Mouse (Mus musculus) right cerebral cortex, adult 18-20 months (tissue): ENCODE results near the gene Arhgef1.

Experiments
- DNase-seq: peaks from one replicate; pipeline ENCODE4 v3.0.0; 2022; ENCODE audit warnings: mixed read lengths

The Arhgef1 gene

DNA sequence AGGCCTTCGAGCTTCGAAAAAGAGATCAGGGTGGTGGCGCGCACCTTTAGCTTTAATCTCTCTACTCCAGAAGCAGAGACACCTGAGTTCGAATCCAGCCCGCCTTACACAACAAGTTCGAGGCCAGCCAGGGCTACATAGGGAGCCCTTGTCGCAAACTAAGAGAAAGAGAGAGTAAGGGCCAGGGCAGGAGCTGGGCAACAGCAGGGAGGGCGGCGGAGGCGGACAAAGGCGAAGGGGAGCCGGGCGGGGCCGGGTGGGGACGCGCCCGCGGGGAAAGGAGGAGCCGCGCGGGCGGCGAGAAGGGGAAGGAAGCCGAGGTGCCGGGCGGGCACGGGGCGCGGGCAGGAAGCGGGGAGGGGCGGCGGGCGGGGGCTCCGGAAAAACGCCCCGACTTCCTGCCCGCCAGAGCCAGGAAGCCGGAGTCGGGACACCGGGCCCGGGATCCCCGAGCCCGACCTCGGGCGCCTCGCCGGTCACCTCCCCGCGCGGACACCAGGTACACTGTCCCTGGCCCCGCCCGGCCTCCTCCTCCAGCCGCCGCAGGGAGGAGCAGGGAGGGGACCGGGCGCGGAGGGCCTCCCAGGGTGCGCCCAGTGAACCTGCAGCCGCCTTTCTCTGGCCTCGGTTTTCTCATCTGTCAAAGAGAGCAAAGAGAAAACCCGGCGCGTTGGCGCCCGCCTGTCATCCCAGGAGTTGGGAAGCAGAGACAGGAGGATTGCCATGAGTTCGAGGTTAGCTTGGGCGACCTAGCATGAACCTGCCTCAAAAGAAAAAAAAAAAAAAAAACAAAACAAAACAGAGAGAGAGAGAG lies at the start of gene Arhgef1:
Arhgef1 (plus strand) TSS at position 283 of the 814 bp plus-strand sequence.
- peak; percentile 33 for DNase-seq

DNA sequence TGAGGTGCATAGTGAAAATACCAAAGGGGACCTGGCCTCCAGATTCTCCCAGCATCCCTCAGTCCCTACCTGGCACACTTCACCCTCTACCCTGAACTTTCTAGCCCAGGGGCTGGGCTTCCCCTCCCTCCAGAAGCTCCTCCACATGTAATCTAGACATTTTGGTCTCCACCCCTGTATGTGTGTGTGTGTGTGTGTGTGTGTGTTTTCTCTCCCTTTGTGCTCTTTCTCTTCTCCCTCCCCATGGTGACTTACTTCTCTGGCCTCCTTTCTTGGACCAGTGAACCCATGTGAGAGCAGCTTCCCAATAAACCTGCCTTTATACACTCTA lies 49.5 kb upstream of the Arhgef1 start:
- no peak for DNase-seq

DNA sequence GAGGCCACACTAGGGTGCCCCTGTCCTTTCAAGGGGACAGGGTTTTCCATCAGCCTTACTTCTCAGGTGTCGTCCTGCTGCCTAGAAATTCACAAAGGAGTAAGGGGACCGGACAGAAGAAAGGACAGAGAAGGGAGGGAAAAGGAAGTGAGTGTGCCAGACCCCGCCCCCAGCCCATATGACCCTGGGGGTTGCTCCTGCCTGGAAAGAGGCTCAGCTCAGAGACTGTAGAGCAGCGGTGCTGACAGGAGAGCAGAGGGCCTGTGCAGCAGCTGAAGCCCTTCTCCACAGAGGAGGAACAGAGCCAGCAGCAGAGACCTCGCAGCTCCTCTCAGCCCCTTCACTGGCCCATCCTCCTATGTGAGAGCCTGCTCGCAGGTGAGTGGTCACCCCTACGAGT lies 49.0 kb upstream of the Arhgef1 start:
- no peak for DNase-seq

DNA sequence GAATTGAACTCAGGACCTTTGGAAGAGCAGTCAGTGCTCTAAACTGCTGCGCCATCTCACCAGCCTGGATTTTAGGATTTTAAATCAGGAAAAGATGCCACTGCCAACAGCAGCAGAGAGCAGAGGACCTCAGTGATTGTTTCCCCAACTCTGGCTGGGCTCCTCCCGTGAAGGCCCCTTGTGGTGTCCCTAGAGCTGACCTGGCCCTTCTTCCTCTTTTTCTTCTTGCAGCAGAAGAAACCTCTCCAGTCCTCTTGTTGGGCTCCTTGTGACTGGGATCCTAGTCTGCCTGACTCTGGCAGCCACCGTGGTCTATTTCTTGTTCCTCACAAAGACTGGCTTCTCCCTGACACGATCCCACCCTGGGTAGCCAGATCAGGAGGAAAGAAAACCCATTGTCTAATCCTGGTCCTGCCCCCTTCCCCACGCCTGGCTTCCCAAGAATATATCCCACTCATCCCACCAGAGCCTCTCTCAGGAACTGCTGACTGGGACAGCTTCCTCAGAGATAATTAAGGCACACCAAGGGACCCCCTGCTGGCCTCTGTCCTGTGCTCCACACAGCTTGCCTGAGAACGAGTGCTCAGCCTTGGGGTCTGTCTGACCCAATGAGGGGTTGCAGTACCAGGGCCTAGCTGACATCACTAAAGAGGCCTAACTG lies 46.1 kb upstream of the Arhgef1 start:
- no peak for DNase-seq

DNA sequence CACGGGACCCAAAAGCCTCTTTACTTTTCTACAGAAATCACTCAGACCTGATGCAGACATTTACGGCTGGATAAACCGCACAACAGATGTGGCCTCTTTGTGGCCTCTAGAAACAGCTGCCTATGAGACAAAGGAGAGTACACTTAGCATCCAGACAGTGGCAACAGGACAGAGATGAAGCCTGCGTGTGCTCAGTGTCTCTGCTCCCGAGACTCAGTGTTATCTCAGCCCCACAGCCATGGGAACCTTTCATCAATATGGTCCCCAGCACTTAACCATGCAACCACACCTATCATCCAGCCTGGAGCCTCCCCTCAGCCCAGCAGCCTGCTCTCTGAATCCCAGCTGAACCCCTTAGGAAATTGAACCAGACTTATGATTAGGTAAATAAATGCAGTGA lies 43.5 kb upstream of the Arhgef1 start:
- no peak for DNase-seq

DNA sequence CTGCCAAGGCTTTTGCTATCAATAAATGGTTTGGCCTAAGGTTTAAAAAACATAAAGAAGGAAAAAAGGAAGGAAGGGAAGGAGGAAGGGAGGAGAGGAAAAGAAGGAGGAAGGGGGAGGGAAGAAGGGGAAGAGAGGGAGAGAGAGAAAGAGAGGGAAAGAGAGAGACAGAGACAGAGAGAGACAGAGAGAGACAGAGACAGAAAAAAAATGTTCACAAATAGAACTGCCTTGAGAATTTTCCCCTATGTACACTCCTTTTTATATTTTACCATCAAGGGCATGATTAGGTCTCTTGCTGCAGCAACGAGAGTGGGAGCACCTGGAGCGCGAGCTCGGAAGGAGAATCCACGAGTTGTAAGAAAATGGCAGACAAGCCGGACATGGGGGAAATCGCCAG lies 40.8 kb upstream of the Arhgef1 start, which contains the start of gene Gm9844:
Gm9844 (plus strand) TSS at position 301 of the 400 bp plus-strand sequence.
- no peak for DNase-seq

DNA sequence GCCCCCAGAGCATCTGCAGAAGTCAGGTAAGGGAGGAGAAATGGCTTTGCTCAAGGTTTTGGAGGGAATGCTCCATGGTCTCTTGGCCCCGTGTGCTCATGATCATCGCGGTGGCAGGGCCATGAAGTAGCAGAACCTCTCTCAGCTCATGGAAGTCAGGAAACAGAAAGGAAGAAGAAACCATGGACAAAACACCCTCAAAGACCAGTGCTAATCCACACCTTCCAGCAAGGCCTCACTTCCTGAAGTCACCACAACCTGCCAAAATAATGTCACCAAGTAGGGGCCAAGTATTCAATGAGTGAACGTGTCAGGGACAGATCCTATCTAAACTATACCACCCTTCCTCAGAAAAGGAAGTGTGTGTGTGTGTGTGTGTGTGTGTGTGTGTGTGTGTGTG lies 39.9 kb upstream of the Arhgef1 start:
- DNase-seq = no peak

DNA sequence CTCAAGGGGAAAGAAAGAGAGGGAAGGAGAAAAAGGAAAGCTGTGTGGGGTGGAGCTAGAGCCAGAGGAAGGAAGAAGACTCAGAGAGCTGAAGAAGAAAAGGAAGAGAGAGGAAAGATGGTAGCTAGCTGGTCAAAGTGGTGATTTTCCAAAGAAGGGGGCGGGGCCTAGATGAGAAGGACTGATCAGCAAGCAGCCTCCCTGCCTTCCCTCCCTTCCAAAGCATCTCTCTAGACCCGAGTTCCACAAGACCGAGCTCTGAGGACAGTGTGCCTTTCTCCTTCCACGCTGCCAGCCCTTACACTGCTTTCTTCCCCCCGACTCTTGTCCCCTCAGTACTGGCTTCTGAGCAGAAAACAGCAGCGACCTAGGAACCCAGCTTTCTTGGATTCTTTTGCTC lies 38.6 kb upstream of the Arhgef1 start:
- DNase-seq = no peak

DNA sequence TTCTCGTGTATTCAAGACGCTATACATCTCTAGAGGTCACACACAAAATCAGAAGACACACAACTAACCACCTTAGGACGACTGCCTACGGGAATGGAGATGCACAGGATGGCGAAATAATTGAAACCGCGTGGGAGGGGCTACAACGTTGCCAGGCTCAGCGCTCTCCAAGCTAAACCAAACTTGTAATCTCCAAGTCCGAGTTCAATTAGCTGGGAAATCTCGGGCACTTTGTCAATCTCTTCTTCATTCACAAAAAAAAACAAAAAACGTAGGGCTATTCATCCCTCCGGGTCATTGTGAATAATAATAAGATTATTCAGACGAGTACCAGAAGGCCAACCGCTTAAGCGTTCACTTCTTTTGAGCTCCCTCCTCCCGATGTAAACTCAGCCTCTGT lies 33.6 kb upstream of the Arhgef1 start:
- DNase-seq = no peak

DNA sequence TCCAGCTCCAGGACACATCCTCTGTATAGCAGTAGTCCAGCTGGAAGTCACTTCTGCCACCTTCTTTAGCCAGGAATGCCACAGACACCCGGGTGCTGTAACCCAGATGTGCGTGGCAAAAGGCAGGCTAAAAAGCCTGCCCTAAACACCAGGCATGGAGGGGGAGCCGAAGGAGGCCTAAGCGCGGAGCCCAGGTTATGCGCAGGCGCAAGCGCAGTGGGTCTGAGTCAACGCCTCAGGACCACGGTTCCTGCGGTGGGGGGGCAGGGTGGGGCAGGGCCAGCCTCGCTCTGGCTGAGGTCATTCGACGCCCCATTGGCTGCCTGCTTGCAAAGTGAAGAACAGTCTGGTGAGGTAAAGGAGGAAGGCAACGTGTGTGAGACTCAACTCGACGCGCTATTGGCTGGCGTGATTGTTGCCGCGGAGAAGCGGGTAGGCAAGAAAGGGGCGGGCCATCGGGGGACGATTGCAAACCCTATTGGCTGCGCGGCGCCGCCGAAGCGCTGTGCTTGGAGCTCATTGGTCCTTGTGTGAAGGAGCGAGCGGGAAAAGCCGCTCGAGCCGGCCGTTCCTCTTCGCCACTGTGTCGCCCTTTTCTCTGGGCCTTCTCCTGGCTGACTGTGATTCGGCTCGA lies 33.1 kb upstream of the Arhgef1 start, which contains the start of the genes Lypd4 and Dmrtc2:
Lypd4 (minus strand) TSS at position 410 of the 634 bp plus-strand sequence.
Dmrtc2 (plus strand) TSS at position 526 of the 634 bp plus-strand sequence.
- no peak for DNase-seq

DNA sequence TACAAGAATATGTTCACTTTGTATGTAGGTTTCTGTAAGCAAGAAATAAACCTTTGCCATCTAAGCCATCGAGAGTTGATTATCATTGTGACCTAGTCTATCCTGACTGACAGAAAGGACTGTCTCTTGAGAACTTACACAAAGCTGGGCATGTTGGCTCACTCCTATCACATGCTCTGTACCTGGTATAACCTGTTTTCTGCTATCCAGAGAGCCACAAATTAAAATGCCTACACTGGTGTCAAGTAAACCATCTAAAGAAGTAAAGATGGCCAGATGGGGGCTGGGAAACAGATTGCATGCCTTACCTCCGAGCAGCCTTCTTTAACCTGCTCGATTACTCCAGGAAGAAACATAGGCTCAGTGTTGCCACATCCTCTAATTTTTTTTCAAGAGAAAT lies 25.1 kb upstream of the Arhgef1 start:
- no peak for DNase-seq

DNA sequence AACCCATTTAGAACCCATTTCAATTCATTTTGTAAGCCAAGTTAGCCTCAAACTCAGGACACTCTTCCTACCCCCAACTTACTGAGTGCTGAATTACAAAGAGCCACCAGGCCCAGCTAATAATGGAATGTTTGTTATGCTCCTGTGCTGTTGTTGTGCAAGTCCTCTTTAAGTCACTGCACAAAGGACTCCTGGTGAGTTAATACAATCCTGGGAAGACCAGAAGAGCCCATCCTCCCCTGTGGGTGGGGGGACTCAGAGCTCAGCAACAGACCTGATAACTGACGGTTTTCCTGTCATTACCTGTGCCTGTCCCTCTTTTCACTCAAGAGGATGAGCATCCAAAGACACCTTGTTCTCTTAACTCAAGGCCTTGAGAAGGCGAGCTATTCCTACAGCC lies 23.1 kb upstream of the Arhgef1 start:
- no peak for DNase-seq

DNA sequence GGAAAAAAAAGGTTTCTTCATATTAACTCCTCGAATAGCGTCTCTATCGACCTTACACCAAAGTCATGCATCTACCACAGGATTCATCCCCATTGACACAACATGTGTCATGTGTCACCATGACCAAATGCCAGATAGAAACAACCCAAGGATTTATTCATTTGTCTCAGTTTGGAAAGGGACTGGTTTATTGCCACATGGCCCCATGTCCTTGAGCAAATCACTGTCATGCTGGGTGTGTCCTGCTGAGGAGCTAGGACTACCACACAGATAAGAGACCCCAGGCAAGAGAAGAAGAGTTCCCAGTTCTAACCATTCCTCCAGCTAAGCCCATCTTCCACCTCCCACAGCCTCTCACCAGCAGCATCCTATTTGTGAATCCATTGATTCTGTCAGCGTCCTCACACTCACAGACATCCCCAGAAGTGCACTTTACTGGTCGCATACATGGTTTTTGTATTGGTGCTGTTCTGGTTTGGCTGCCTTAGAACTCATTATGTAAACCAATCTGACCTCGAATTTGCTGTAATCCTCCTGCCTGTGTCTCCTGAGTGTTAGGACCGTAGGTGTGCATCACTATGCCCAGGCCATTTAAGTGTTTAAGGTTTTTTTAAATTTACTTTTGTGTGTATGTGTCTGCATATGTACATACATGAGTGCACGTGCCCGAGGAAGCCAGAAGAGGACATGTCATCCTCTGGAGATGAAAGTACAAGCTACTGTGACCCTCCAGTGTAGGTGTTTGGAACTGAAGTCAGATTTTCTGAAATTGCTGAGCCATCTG lies 20.1 kb upstream of the Arhgef1 start:
- DNase-seq = no peak

DNA sequence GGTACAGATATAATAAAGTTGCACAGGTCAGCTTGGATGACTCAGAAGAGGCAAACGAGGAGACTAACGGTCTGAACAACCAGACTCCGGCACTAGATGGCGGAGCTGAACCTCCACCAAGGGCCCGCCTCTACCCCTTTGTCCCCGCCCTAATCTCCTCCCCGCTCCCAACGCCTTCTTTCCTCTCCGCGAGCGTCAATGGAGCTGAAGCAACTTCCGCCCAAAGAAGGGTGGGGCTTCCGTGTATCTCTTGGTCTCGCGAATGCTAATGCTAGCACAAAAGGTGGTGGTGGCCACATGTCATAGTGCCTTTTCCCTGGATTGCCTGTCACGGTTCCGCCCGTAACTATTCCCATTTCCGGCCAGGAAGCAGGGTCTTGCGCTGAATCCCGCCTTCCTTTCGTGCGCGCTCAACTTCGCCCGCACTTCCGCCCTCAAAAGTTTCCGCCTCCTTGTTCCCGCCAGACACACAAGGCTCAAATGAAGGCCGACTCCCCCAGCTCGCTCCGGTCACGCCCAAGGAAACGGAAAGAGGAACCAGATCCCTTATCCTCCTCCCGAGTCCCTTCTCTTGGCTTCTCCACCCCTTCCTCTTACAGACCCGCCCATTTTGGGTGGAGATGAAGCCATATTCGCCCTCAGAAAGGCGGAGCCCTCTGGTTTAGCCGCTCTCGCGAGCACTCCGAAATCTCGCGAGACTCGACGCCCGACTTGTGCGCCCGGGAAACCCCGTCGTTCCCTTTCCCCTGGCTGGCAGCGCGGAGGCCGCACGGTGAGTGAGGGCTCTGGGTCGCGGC lies 18.6 kb upstream of the Arhgef1 start, which contains the start of gene Rps19:
Rps19 (plus strand) TSS at position 476 of the 797 bp plus-strand sequence.
- DNase-seq = peak; percentile 98

DNA sequence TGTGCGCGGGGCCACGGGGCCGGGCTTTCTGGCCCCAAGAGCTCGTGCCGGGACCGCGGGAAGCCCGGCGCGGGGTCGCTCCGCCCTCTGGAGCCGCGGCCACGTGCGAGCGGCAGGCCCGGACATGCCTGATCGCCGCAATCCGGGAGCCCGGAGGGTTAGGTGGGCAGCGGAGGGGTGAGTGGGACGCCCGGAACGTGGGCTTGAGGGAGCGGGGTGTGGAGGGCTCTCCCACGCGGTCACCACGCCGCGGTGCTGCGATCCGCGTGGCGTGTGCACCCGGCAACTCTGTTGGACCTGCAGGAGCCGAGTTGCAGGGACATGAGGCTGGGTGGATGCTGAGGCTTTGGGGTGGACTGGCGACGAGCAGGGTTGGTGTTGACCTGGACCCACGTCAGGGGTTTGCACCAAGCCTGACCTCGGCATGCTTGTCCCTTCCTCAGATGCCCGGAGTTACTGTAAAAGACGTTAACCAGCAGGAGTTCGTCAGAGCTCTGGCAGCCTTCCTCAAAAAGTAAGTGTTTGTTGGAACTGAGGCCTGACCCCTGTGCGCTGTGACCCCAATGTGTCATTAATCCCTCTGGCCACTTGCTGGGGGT lies 17.9 kb upstream of the Arhgef1 start:
- DNase-seq = no peak

DNA sequence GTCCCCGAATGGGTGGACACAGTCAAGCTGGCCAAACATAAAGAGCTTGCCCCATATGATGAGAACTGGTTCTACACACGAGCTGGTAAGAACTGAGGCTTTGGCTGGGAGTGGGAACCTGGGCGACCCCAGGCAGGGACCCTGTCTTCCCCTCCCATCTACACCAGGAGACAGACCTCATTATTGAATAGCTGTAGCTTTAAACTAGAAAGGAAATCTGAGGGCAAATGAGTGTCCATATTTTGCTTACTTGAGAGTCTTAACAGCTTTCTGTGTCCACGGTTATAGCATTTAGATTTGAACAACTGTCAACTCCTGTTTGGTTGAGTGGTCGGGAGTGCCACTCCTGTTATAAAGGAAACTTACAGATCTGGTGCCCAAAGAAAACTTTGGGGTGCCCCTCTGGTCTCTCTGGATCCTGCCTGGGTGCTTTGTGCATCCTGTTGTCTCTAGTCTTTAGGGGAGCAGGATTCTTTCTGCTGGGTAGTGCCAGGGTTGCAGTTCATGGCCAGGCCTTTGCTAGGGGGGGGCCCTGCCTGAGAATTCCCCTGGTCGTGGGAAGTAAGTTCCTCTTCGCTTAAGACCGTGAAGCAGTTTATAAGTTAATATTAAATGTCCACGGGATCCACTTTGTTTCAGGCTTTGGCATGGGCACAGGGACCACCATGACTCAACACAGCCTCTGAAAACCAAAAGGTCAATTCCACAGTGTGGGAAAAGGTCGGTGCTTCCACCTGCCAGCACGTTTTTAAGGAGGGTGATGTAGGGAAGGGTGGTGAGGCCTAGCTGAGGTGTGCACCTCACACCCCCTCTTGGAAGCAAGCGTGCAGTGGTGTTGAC lies 17.0 kb upstream of the Arhgef1 start:
- DNase-seq = no peak

DNA sequence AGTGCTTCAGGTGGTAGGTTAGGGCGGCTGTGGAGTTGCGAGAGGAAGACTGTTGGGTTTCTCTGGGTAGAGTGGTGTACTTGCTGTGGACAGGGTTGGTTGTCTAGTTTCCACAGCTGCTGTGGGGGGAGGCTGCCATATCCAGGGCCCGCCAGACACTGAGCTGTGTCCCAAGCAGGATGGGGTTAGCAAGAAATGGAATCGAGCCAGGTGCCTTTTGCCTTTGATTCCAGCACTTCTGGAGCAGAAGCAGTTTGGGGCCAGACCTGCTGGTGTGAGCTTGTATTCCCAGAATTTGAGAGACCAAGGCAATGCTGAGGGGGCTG lies 16.4 kb upstream of the Arhgef1 start:
- DNase-seq = no peak

DNA sequence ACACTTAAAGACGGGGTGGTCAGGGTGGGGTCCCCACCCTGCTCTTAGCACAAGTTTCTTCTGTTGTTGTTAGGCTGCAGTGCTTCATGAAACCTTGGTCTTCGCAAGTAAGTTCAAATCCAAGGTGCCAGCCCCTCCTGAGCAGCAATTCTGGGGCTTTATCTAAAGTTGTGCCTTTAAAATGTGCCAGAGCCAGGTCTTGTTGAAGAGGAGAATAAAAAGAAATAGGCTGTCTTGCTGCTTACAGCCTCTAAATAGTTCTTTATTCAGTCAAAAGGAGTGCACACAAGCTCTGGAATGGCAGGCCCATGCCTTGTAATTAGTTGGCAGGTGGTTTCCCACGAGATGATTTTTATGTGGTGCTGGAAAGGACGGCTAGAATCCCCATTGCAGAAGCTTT lies 15.6 kb upstream of the Arhgef1 start:
- DNase-seq = no peak

DNA sequence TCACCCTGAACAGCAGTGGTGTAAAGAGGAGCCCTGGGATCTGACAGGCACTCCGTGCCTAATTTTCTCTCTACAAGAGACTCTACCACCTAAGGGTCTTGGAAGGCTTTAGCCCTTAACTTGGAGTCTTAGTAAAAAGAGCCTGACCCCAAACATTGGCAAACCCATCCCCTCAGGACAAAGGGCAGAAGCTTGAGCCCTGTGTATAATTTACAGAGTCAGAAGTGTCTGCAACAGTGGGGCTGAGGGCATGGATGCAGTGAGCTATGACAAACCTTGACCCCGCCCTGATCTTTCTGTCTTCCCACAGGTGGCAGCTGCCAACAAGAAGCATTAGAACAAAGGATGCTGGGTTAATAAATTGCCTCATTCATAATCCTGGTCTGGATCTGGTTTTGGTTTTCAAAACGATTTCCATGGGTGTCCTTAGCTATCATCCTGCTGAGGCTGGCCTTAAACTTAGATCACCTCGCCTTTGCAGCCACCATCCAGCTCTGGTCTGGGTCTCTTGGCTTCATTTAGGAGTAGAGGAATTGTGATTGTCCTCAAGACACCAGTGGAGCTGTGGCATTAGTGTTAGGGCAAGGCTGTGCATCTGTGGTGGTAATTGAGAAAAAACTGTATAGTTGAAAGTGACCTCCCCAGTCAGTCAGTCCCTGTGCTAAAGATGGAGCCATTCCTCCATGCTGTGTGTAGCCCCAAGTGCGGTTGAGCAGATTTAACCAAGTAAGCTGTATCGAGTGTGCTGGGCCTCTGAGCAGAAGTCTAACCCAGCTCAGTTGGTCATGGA lies 13.1 kb upstream of the Arhgef1 start:
- DNase-seq = no peak
